Mouse (Mus musculus) liver, embryonic 15.5 days (tissue): ENCODE data around the gene Fam92a. TPM values are rescaled to one million over a fixed set of nuclear protein-coding genes. Genes with fewer than 3 reads are reported as not detected.
"Not testable (repeated sequence)": the region's sequence is repeated elsewhere in the genome, so short reads cannot be mapped to it uniquely, and the experiment has no call there.

ENCODE experiments used
- ATAC-seq: fragments of 200-750 bp; cut with Nextera tagmentation; 2 replicates; pipeline ENCODE4 v1.8.0; 2017; ENCODE audit warnings: moderate number of reproducible peaks, mild to moderate bottlenecking, moderate library complexity; ENCODE audit not compliant: insufficient read depth
- H3K27ac ChIP-seq: fragments of 300-500 bp; sonication (generic); replicated peaks from 2 replicates; pipeline ENCODE4 v1.5.1; 2015; ENCODE audit warnings: mild to moderate bottlenecking, inconsistent platforms
- H3K27me3 ChIP-seq: fragments of 300-500 bp; sonication (generic); 2 replicates; pipeline ENCODE4 v1.6.1; 2015; ENCODE audit warnings: mild to moderate bottlenecking, inconsistent platforms
- H3K36me3 ChIP-seq: fragments of 300-500 bp; sonication (generic); replicated peaks from 2 replicates; pipeline ENCODE4 v1.6.1; 2015; ENCODE audit warnings: moderate library complexity, mild to moderate bottlenecking, inconsistent platforms
- H3K4me1 ChIP-seq: fragments of 300-500 bp; sonication (generic); replicated peaks from 2 replicates; pipeline ENCODE4 v1.6.1; 2015; ENCODE audit warnings: inconsistent platforms
- H3K4me2 ChIP-seq: fragments of 300-500 bp; sonication (generic); 2 replicates; pipeline ENCODE4 v1.6.1; 2015; ENCODE audit warnings: moderate library complexity, mild to moderate bottlenecking, inconsistent platforms
- H3K4me3 ChIP-seq: fragments of 300-500 bp; sonication (generic); replicated peaks from 2 replicates; pipeline ENCODE4 v1.5.1; 2015; ENCODE audit warnings: mild to moderate bottlenecking, inconsistent platforms
- H3K9ac ChIP-seq: fragments of 300-500 bp; sonication (generic); 2 replicates; pipeline ENCODE4 v1.6.1; 2015; ENCODE audit warnings: moderate library complexity, mild to moderate bottlenecking, inconsistent platforms
- H3K9me3 ChIP-seq: fragments of 300-500 bp; sonication (generic); replicated peaks from 2 replicates; pipeline ENCODE4 v1.6.1; 2016; ENCODE audit warnings: inconsistent platforms
- WGBS: fragments of 180-500 bp; shearing (Covaris S2); methylation state at CpG from one replicate; pipeline ENCODE4 v1.1.7; 2015; ENCODE audit warnings: mixed read lengths; ENCODE audit not compliant: insufficient replicate concordance; 5-methylcytosine and 5-hydroxymethylcytosine counted together
- polyA plus RNA-seq: library from polyadenylated mRNA; unstranded; fragments of >200 nt; fragmentation: Nextera tagmentation; extraction: Ambion mirVana; gene quantifications from 2 replicates; pipeline ENCODE4 v1.2.1, GENCODE M21; 2015

The Fam92a gene
- polyA plus RNA-seq, result 14.6 and 15.4 TPM in 2 replicates

GRCm38 (mm10) chr4:12171318-12172091 is at the start of gene Fam92a:
Fam92a (minus strand) TSS chr4:12172015.
- Histone ChIP-seq H3K4me3 (peak within 1 kb of the TSS; percentile 65), H3K36me3 (no peaks in the 10 kb centered on the region), H3K4me2 (peak within 1 kb of the TSS; percentile 77), H3K4me1 (peaks cover 6% of the 10 kb centered on the region; the same call in 1 of the 2 replicates), H3K27me3 (peaks cover 8% of the 10 kb centered on the region), H3K9me3 (no peaks in the 10 kb centered on the region), H3K27ac (0 out of 2 replicates have a peak within 1 kb of the TSS, but pooled peaks have one; percentile 33), H3K9ac (peak within 1 kb of the TSS; percentile 61)
- under 1% methylated on average over 74 of the region's 74 CpGs for WGBS
- peak; percentile 80 for ATAC-seq

GRCm38 (mm10) chr4:12178992-12179391 is 7.2 kb upstream of the Fam92a start:
- no peak overlapping the region for H3K27ac ChIP-seq
- no peaks in the 10 kb centered on the region for H3K4me1 ChIP-seq
- WGBS, result 77% methylated on average over 10 of the region's 10 CpGs
- ATAC-seq, result no peak
- no peak overlapping the region for H3K9ac ChIP-seq
- H3K27me3 ChIP-seq, result no peaks in the 10 kb centered on the region
- no peak overlapping the region for H3K4me2 ChIP-seq
- no peak overlapping the region for H3K4me3 ChIP-seq
- no peaks in the 10 kb centered on the region for H3K36me3 ChIP-seq
- H3K9me3 ChIP-seq, result no peaks in the 10 kb centered on the region

GRCm38 (mm10) chr4:12170986-12171317 is 863 bp downstream of the Fam92a start:
- Histone ChIP-seq H3K4me3 (peak overlapping the region; percentile 65), H3K4me1 (peaks cover 6% of the 10 kb centered on the region; the same call in 1 of the 2 replicates), H3K27me3 (peaks cover 8% of the 10 kb centered on the region), H3K27ac (no peak overlapping the region), H3K9ac (peak overlapping the region; percentile 61), H3K9me3 (no peaks in the 10 kb centered on the region), H3K36me3 (peaks cover 5% of the 10 kb centered on the region; the same call in 1 of the 2 replicates), H3K4me2 (peak overlapping the region; percentile 77)
- no peak for ATAC-seq
- 25% methylated on average over 9 of the region's 9 CpGs for WGBS

- Histone ChIP-seq H3K4me2 (no peak overlapping the region), H3K9me3 (no peaks in the 10 kb centered on the region), H3K36me3 (peaks cover 14% of the 10 kb centered on the region), H3K9ac (no peak overlapping the region), H3K27me3 (no peaks in the 10 kb centered on the region), H3K4me3 (no peak overlapping the region), H3K4me1 (no peaks in the 10 kb centered on the region), H3K27ac (no peak overlapping the region)
- ATAC-seq, result no peak
Measured at GRCm38 (mm10) chr4:12147660-12148059, 24.2 kb downstream of the Fam92a start.

- 77% methylated on average over 7 of the region's 7 CpGs for WGBS
- not testable (repeated sequence) for H3K4me3 ChIP-seq
Measured at GRCm38 (mm10) chr4:12141516-12141915, 30.3 kb downstream of the Fam92a start.

GRCm38 (mm10) chr4:12140592-12141062 is 31.2 kb downstream of the Fam92a start:
- WGBS, result 12% methylated on average over 27 of the region's 40 CpGs
- peak; percentile 85 for ATAC-seq
- H3K9me3 ChIP-seq, H3K4me1 ChIP-seq, H3K27me3 ChIP-seq, H3K36me3 ChIP-seq, H3K27ac ChIP-seq, H3K9ac ChIP-seq: not testable (repeated sequence)
- Histone ChIP-seq H3K4me2 (peak overlapping the region; percentile 56), H3K4me3 (peak overlapping the region; percentile 51)

More at GRCm38 (mm10) chr4:12141516-12141915, 30.3 kb downstream of the Fam92a start:
- ATAC-seq, H3K9me3 ChIP-seq, H3K4me2 ChIP-seq, H3K27me3 ChIP-seq, H3K4me1 ChIP-seq, H3K36me3 ChIP-seq, H3K27ac ChIP-seq, H3K9ac ChIP-seq: not testable (repeated sequence)

GRCm38 (mm10) chr4:12140141-12140567 is 31.7 kb downstream of the Fam92a start, which contains the start of gene Rbm12b1:
Rbm12b1 (plus strand) TSS chr4:12140264.
- H3K9me3 ChIP-seq, H3K27ac ChIP-seq: not testable (repeated sequence)

More at GRCm38 (mm10) chr4:12140141-12140567, 31.7 kb downstream of the Fam92a start, which contains the start of gene Rbm12b1:
- peak within 1 kb of the TSS; percentile 15; the same call in 1 of the 2 replicates for H3K9ac ChIP-seq
- not testable (repeated sequence) for H3K4me1 ChIP-seq, H3K36me3 ChIP-seq, H3K27me3 ChIP-seq
- peak; percentile 93 for ATAC-seq
- WGBS, result 2% methylated on average over 22 of the region's 32 CpGs
- peak within 1 kb of the TSS; percentile 69 for H3K4me2 ChIP-seq
- peak within 1 kb of the TSS; percentile 55 for H3K4me3 ChIP-seq

Other genes starting within 250 kb of the Fam92a start
- 0.06 TPM in 1 of 2 replicates, not detected in the other for gene Gm10604, start 190.8 kb downstream of the Fam92a start, polyA plus RNA-seq
- 2.6 and 2.8 TPM in 2 replicates for gene Rbm12b2, start 82.6 kb downstream of the Fam92a start, polyA plus RNA-seq
- gene Rbm12b1, start 31.8 kb downstream of the Fam92a start, polyA plus RNA-seq, result 1.6 and 2.0 TPM in 2 replicates